Mouse (Mus musculus): ENCODE measurements at regions not wholly inside any gene's neighbourhood (a gene's known extent, or its start where the extent isn't known, plus 50 kb on each side); places are given as distances from the start of the nearest gene placed in this dataset.

DNA sequence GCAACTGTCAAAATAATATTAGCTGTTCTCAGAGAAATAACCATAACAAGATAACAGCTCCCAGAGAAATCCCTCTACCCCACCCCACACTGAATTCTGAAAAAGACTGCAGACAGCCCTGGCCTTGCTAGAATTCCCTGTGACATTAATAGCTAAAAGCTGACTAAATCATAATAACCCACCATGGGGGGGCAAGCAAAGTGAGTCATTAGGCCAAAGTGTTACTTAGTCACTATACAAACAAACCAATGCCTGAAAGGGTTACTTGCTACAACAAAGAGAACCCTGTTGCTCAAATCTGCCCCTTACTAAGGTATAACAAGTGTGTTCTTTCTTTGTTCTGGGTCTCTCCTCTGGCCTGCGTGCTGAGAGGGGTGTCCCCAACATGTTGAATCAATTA lies 609.1 kb upstream of the Ppp6c start:
- DNase-seq (ENCODE audit: low spot score in 2 of 2): no peak

DNA sequence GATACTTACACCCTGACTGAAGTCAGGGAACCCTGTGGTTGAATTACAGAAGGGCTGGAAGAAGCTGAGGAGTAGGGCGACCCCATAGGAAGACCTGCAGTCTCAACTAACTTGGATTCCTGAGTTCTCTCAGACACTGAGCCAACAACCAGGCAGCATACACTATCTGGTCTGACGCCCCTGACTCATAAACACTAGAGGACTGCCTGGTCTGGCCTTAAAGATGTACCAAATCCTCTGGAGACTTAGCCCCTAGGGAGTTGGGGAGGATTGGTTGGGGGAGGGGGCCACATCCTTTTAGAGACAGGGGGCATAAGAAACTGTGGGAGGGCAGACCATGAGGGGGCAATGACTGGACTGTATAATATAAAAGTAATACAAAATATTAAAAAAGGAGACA lies 597.6 kb upstream of the Ppp6c start:
- DNase-seq (ENCODE audit: low spot score in 2 of 2): no peak

DNA sequence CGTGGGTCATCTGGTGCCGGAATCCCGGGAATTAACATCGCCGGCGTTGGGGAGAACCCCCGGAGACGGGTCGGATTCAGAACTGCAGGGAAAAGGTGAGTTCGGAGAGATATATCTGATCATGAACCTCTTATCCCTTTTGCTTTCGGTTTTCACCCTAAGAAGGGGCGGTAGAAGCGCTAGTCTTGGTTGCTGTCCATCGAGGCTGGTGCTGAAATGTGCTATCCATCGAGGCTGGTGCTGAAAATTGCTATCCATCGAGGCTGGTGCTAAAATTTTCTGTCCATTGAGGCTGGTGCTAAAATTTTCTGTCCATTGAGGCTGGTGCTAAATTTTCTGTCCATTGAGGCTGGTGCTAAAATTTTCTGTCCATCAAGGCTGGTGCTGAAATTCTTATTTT lies 580.4 kb upstream of the Ppp6c start:
- peak in 1 of 2 experiments; percentile 5 for DNase-seq (ENCODE audit: low spot score in 2 of 2)

Measured in layer of hippocampus, postnatal 14 days (tissue).